Mouse (Mus musculus): ENCODE measurements at regions not wholly inside any gene's neighbourhood (a gene's known extent, or its start where the extent isn't known, plus 50 kb on each side); places are given as distances from the start of the nearest gene placed in this dataset.

DNA sequence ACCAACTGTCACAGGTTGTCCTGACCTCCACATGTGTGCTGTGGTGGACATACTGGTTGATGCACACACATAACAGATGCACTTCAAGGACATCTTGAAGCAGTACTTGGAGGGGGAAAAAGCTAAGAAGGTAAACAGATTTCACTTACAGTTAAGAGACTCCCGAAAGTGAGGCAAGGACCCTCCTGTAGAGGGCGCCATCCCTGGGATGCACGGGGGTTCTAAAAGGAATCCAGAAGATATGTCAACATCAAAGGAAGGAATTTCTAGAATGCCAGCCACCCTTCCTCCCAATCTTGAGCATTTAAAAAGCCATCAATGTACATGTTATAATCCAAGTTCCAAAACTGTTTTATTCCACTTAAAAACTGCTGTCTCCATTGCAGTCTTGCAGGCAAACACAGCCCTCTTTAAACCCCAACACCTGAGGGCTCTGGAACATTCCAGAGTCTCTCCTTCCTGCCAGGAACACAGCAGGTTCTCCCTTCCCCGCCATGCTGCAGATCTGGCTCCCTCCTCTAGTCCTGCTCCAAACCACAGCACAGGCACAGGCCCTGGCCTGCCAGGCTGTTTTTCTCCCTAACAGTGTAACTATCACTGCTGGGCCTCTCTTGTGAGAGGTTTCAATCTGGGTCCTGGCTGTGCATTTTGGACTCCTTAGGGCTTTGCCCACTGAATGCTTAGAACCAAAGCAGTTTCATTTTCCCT, 200.8 kb upstream of the Mkln1 start:
- no peak for DNase-seq

GRCm38 (mm10) chr6:31198340-31198739, 200.2 kb upstream of the Mkln1 start:
- no peak for DNase-seq

- no peak for DNase-seq
Observed at GRCm38 (mm10) chr6:31200705-31201104, 197.8 kb upstream of the Mkln1 start.

GRCm38 (mm10) chr6:31201375-31201972, 197.1 kb upstream of the Mkln1 start:
- no peak for DNase-seq

- DNase-seq = no peak
Observed at GRCm38 (mm10) chr6:31202594-31202993, 195.9 kb upstream of the Mkln1 start.

GRCm38 (mm10) chr6:31204434-31204833, 194.1 kb upstream of the Mkln1 start:
- DNase-seq = no peak

- no peak for DNase-seq
Observed at GRCm38 (mm10) chr6:31204839-31205238, 193.7 kb upstream of the Mkln1 start.

DNA sequence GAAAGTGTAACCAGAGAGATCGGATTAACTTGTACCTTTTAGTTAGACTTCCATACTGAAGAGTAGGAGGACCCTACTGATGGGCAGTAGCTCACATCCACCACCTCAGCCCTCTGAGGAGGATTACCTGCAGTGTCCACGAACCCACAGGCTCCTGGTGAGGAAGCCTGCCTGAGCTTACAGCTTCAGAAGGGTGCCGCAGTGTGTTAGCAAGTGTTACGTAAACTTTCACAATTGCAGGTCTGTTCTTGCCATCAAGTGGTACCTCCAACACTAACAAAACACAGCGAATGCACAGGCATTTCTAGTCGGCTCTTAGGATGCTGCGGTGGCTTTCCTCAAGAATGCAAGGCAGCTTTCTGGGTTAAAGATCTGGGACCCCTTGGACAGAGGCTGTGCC, 192.4 kb upstream of the Mkln1 start:
- DNase-seq = no peak

DNA sequence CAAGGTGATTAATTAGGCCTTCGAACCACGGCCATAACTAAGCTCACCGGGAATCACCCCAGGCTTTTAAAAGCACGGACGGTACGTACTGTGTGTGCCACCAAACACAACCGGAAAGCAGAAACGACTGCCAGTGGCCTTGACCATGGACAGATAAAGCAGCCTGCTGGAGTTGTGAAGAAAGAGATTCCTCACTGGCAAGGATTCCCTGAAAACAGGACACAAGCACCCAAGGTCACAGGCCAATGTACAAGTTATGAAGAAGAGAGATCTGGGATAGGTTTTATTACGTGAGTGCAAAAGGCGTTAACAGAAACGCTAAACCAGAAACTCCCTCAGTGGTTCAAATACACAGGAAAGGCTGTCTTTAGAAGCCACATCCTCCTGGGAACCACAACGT, 191.3 kb upstream of the Mkln1 start:
- peak; percentile 43 for DNase-seq

DNA sequence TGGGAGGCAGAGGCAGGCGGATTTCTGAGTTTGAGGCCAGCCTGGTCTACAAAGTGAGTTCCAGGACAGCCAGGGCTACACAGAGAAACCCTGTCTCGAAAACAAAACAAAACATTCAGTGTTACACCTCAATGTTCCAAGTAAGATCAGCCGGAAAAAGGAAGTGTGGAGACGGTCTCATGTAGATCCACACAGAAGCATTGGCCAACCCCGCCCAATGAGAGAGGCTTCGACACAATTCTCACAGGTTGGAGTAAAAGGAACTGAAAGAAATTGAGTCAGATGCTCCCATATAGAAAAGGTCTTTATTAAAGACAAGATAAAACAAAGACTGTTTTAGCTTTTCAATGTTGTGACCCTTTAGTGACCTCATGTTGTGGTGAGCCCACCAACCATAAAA, 190.3 kb upstream of the Mkln1 start:
- DNase-seq = no peak

- no peak for DNase-seq
Observed at GRCm38 (mm10) chr6:31209411-31210139, 189.0 kb upstream of the Mkln1 start.

DNA sequence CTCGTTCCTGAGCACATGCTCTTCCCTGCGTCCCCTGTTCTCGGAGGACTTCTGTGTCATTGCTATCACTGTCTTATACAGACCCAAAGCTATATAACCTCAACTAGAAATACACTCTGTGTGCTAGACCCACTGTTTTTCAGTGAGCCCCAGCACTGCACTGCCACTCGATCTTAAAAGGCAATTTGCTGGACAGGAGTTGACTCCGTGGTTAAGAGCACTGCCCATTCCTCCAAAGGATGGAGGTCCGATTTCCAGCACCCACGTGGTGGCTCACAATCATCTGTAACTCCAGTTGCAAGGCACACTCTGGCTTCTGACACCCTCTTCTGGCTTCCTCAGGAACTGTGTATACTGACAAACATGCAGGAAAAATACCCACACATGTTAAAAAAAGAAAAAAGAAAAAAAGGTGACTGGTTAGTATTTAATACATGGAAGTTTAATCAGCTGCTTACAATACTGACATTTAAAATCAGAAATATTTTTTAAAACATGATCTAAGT, 188.3 kb upstream of the Mkln1 start:
- no peak for DNase-seq

GRCm38 (mm10) chr6:31211091-31211490, 187.4 kb upstream of the Mkln1 start:
- DNase-seq = no peak

- DNase-seq = no peak
Observed at GRCm38 (mm10) chr6:31211616-31212015, 186.9 kb upstream of the Mkln1 start.

GRCm38 (mm10) chr6:31212080-31212479, 186.5 kb upstream of the Mkln1 start:
- DNase-seq = no peak

DNA sequence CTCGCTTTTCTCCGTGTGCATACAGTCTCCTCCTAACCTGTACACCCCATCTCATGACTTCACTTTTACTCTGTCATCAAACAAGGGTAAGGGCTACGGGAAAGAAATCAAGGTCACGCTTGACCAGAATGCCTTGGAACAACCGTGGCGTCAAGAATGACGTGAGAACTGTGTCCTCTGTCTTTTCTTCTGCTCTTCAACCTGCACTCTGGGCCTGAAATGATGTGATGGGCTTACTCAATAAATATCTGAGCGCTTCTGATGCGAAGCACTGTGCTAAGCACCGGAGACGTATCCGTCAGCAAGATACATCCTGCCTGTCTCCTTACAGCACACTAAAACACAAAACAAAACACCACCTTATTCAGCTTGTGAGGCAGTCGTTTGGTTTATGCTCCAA, 185.8 kb upstream of the Mkln1 start:
- no peak for DNase-seq

GRCm38 (mm10) chr6:31213161-31213560, 185.4 kb upstream of the Mkln1 start:
- DNase-seq = no peak

DNA sequence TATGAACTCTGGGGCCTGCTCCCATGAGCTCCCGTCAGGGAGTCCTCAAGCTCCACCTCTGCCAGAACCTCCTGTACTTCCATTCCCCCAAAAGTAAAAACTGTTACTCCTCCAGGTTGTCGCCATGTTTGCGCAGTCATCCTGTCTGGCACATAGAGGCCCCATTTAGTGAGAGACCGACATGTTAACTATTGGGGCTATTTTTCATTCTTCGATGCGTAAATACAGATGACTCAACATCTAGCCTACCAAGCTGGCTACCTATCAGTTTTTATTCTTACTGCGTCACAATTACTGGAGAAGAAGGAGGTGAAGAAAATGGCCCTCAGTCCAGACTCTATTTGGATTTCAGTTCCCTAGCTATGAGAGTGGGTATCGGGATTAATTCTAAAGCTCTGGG, 182.9 kb upstream of the Mkln1 start:
- DNase-seq = no peak

- peak; percentile 96 for DNase-seq
Observed at GRCm38 (mm10) chr6:31216206-31217059, 182.1 kb upstream of the Mkln1 start.

- DNase-seq = peak; percentile 34
Observed at GRCm38 (mm10) chr6:31217060-31217541, 181.4 kb upstream of the Mkln1 start.

- peak; percentile 56 for DNase-seq
Observed at GRCm38 (mm10) chr6:31217641-31218138, 180.8 kb upstream of the Mkln1 start.

GRCm38 (mm10) chr6:31218139-31218750, 180.3 kb upstream of the Mkln1 start:
- DNase-seq = peak; percentile 57
